Mouse (Mus musculus) heart, adult 10 weeks (tissue): ENCODE measurements around the gene Pcmtd2. TPM values are rescaled to one million over a fixed set of nuclear protein-coding genes. Genes with fewer than 3 reads are reported as not detected.

ENCODE experiments used
- polyA plus RNA-seq: library from polyadenylated mRNA; stranded (reverse); fragments of 350-450 nt; fragmentation: Illumina TruSeq; extraction: RNeasy Lipid Tissue Mini Kit (QIAGEN cat#74804); gene quantifications from one replicate; pipeline ENCODE4 v1.2.3, GENCODE M21; 2014; ENCODE audit warnings: low read depth, low replicate concordance

The Pcmtd2 gene
- 50.8 TPM for polyA plus RNA-seq

GRCm38 (mm10) chr2:181837372-181838292 is at the start of gene Pcmtd2:
TSS of gene Pcmtd2 (plus strand) at chr2:181837854.

GRCm38 (mm10) chr2:181863791-181864535 is 26.3 kb downstream of the Pcmtd2 start, which contains the start of gene Polr3k:
TSS of gene Polr3k (plus strand) at chr2:181864337.

Other genes starting within 250 kb of the Pcmtd2 start
- 35.9 TPM for gene Prpf6, start 246.0 kb upstream of the Pcmtd2 start, polyA plus RNA-seq
- gene Zfp512b, start 245.1 kb upstream of the Pcmtd2 start, polyA plus RNA-seq, result 17.6 TPM
- 3.9 TPM for gene Samd10, start 238.6 kb upstream of the Pcmtd2 start, polyA plus RNA-seq
- gene Gm29797, start 180.8 kb upstream of the Pcmtd2 start, polyA plus RNA-seq, result not detected
- gene Sox18, start 166.2 kb upstream of the Pcmtd2 start, polyA plus RNA-seq, result 45.6 TPM
- 10.2 TPM for gene Tcea2, start 157.5 kb upstream of the Pcmtd2 start, polyA plus RNA-seq
- 11.6 TPM for gene Rgs19, start 143.9 kb upstream of the Pcmtd2 start, polyA plus RNA-seq
- gene Lkaaear1, start 139.4 kb upstream of the Pcmtd2 start, polyA plus RNA-seq, result not detected
- not detected for gene Oprl1, start 122.8 kb upstream of the Pcmtd2 start, polyA plus RNA-seq
- not detected for gene Myt1, start 74.5 kb upstream of the Pcmtd2 start, polyA plus RNA-seq
- 10.7 TPM for gene Polr3k, start 26.5 kb downstream of the Pcmtd2 start, polyA plus RNA-seq
- gene Gm14496, start 153.3 kb downstream of the Pcmtd2 start, polyA plus RNA-seq, result not detected